Mouse (Mus musculus): ENCODE measurements around the gene Gm49661.

Gm49661 gene

DNA sequence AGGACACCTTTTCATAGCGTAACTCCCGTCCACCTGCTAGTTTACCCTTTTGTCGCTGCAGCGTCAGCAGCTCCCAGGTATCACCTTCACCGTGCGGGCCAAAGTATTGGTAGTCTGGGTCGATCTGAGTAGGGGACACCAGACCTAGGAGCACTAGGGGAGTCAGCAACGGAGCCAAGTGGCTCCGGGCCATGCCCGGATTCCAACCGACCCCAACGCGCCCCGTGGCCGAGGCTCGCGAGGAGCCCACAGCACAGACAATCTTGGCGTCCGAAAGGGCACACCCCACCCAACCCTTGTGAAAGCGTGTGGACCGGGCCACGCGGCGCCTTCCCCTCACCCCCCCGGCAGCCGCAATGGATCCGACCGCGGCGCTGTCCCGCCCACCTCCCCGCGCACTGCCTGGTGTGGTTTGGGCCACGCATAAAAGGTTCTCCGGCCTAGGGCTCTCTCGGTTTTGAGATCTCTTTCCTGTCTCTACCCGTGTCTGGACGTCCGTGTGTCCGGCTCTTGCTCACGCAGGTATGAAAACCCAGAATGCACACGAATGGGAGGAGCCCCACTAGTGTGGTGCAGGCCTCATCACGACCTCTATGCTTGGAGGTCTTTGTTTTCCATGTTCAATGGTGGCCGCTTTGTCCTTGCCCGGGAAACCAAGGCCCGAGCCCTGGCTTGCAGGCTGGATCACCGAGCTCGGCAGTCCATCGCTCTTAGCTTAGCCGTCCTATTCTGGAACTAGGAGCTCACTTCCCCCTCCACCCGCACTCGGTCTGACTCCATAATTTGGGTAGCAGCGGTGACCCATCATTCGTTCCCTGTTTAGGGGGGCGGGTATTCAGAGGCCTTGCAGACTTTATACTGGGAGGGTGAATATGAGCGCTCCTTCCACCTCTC is at the start of gene Gm49661, which contains the start of the genes Prdx2 and Rnaseh2a:
Gene Gm49661, minus strand, starts transcription at position 193 of the 894 bp plus-strand sequence.
Gene Prdx2, plus strand, starts transcription at position 347 of the 894 bp plus-strand sequence.
Gene Rnaseh2a, minus strand, starts transcription at position 527 of the 894 bp plus-strand sequence.
- DNase-seq (ENCODE audit: low read depth) = no peak

DNA sequence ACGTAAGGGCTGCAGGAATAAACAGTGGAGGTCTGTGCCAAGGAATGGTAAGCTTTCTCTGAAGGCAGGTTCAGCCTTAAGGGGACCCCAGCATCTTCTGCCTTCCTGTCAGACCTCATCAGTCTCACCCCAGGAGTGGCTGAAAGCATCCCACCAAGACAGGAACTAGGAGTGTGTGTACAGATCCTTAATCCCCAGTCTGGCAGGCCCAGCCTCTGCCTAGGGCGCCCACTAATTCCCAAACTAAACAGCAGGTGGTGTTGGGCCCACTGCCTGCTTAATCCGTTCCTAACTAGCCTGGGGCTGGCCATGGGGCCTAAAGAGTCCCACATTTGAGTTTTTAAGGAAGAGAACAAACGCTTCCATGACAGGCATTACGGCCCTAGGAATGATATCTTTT is 48.0 kb upstream of the Gm49661 start:
- DNase-seq (ENCODE audit: low read depth) = no peak

DNA sequence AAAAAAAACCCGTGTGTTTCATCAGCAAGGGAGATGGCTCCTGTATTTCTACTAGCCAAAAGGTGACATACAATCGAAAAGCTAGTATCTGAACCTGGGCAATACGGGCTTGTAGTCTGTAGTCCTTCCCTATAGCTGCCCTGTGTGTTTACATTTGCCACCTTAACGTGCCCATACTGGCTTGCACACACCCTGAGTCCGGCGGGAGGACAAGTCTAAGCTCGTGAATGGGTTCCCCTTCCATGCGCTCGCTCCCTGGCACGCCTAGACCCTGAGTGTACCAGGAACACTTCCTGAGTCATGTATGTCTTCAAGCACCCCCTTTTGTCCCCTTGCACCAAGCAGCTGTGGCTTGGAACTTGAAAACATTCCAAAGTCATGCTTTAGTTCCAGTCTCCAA is 47.5 kb upstream of the Gm49661 start:
- no peak for DNase-seq (ENCODE audit: low read depth)

DNA sequence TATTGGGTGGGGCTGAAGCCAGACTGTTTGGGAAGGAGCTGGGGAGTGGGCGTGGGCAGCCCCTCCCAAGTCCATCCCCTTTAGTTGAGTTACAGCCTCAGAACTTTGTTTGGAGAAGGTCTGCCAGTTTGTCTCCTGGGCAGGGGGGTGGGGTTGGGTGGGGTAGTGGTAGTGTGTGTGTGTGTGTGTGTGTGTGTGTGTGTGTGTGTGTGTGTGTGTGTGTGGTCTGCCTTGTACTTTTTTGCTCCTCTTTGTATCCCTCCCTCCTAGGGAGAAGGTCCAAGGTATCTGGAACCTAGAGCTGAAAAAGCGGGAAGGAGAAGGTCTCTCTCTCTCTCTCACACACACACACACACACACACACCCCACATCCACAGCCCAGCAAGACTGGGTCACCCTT is 45.2 kb upstream of the Gm49661 start, which contains the start of gene Best2:
Gene Best2, minus strand, starts transcription at position 101 of the 400 bp plus-strand sequence.
- no peak for DNase-seq (ENCODE audit: low read depth)

DNA sequence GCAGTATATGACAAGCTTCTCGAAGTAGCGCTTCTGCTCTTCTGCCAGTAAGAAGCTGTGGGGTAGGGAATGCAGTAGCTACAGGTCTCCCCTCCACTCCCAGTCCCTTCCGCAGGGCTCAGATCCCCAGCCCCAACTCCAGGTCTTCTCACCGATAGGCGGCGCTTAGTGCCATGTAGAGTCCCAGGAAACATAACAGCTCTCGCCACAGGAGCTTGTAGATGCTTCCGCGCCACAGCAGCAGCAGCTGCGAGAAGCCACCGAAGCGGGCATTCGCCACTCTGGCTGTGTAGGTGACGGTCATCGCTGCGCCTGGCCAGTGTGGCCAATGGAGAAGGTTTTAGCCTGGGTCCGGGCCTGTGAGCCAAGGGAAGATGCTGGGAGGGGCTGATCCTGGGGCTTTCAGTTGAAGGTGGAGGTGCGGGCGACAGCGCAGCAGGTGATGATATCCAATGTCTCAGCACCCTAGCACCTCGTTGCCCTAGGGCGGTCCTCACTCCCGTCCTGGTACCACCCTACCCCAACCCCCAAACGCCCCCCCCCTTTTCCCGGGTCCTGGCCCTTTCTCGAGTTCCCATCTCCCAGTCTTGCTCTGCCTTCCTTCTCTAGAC is 44.1 kb upstream of the Gm49661 start:
- DNase-seq (ENCODE audit: low read depth) = no peak

DNA sequence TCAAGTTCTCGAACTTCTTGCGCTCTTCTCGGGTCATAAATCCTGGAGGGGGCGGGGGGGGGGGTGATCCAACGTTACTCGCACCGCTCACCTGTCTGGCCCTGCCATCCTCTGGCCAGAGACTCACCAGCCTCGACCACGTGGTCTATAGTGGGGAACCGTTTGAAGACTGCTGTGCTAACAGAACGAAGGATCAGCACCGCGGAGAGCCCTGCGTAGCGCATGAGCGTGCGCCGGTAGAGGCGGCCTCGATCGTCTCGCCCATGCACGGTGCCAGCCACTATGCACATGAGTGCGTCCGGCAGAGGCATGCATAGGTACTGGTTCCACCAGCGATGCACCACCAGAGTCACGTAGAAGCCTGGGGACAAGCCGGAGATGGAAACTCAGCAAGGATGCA is 42.0 kb upstream of the Gm49661 start:
- DNase-seq (ENCODE audit: low read depth) = no peak

DNA sequence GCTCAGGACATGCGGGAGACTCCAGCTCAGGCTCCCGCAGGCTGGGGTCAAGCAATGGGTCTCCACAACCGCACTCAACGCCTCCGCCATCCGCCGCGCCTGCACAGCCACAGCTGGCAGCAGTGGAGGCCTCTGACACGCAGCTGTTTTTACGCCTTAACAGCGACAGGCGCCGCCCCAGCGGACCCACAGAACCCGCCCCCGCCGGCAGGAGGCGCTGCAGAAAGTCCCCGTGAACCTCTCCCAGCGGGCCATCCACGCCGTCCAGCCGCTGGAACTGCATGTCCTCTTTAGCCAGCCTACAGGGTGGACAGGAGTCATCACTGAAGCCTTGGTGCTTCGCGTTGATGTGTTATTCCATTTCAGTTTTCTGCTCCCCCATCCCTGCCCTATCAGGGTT is 38.5 kb upstream of the Gm49661 start:
- no peak for DNase-seq (ENCODE audit: low read depth)

DNA sequence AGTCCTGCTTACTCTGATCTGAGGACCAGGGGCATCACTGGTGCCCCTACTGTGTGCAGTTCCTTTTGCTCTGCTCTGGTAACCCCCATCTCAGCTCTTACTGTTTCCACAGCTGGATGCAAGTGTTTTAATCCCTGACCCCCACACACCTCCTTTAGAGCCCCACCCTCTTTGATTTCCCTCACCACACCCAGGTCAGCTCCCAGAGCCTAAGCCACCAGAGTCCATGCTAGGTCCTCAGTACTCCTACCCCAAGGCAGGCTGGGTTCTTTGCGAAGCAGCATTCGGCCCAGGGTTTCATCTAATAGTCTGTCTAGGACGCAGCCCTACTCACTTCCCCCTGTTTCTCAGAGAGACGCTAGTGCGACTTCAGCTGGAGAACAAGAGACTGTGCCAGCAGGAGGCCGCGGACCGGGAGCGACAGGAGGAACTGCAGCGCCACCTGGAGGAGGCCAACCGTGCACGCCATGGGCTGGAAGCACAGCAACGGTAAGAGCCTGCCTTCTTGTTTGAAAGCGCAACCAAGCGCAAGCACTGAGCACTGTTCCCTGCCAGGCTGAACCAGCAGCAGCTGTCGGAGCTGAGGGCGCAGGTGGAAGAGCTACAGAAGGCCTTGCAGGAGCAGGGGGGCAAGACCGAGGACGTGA is 28.5 kb upstream of the Gm49661 start:
- no peak for DNase-seq (ENCODE audit: low read depth)

DNA sequence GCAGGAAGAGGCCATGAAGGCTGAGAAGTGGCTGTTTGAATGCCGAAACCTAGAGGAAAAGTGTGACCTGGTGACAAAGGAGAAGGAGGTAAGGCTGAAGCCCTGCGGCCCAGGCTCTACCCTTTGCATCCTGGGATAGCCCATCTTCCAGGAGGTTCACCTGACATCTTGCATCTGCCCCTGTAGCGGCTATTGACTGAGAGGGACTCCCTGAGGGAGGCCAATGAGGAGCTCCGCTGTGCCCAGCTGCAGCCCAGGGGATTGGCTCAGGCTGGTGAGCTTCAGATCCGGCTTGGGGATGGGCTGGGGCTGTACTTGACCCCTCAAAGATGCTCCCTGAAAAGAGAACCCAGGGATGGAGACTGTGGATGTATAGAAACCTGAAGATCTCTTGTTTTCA is 27.7 kb upstream of the Gm49661 start:
- DNase-seq (ENCODE audit: low read depth) = no peak

DNA sequence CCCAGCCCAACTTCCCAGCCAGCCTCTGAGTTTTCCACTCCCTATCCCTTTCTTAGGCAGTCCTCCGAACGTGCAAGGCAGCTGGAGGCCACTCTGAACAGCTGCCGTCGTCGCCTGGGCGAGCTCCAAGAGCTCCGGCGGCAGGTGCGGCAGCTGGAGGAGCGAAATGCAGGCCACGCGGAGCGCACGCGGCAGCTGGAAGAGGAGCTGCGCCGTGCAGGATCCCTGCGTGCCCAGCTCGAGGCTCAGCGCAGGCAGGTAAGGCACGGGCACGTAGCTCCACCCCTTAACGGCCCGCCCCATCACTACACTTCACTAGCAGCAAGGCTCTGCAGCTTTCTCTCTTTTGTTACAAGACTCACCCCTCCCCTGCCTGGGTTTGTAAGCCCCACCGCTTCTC is 26.4 kb upstream of the Gm49661 start:
- DNase-seq (ENCODE audit: low read depth) = no peak

DNA sequence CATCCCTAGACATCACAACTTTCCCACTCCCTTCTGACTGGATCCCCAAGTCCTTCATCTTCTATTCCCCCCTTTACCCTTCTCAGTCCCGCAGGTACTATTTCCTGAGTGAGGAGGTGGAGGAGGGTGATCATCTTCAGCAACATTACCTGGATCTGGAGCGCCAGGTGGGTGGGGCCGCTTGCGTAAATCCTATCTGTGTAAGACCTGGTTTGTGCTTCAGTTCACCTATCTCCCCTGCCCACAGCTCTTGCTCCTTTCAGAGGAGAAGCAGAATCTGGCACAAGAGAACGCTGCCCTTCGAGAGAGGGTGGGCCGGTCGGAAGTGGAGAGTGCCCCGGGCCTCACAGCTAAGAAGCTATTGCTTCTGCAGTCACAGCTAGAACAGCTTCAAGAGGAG is 25.1 kb upstream of the Gm49661 start:
- DNase-seq (ENCODE audit: low read depth) = no peak

DNA sequence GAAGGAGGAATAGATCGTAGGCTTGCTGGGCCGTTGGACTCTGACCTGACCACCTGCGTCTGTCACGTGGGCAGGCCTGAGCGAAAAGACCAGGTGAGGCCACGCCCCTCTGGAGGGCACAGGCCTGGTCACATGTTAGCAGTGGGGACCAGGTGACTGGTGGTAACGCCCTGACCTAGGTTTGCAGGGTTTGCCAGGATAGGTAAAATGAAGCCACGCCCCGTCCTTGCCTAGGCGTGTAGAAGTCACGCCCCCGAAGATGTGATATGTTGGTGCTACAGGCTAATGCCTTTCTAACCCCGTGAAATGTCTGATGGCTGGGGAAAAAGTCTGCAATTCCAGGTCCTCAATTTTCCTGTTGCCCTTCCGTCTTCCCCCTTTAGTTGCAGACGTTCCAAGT is 21.6 kb upstream of the Gm49661 start:
- no peak for DNase-seq (ENCODE audit: low read depth)

DNA sequence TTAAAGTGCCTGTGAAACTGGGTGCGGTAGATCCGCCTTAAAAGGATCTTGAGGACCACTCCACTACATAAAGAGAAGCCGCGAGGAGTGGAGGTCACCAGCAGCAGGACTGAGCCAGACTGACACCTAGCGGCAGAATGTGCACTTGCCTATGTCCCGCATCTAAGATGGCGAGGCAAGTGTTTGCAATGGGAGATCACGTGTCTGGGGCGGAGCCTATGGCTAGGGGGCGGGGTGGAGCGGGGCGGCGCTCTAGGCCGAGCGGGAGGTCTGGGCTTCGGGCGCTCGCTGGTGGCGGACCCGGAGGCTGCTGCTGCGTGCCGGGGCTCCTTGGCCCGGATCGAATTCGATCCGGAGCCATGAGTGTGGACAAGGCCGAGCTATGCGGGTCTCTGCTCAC is 21.1 kb upstream of the Gm49661 start, which contains the start of gene Hook2:
Gene Hook2, plus strand, starts transcription at position 255 of the 400 bp plus-strand sequence.
- DNase-seq (ENCODE audit: low read depth) = peak; percentile 97

DNA sequence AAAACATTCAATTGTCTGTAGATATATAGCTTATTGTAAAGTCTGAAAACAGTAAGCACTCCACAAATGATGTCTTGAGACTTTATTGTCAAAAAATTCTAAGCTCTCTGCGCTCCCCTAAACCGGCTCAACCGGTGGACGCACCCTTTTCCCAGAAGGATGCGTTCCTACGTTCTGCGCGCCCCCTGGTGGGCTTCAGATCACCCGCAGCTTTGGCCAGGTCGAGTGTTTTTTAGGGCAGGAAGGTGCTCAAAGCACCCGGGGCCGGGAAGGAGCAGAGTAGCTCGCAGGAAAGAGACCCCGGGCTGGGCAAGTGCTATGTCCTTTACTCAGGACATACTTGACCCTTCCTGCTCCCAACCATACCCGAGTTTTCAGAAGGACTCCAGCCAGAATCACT is 20.6 kb upstream of the Gm49661 start:
- DNase-seq (ENCODE audit: low read depth) = no peak

DNA sequence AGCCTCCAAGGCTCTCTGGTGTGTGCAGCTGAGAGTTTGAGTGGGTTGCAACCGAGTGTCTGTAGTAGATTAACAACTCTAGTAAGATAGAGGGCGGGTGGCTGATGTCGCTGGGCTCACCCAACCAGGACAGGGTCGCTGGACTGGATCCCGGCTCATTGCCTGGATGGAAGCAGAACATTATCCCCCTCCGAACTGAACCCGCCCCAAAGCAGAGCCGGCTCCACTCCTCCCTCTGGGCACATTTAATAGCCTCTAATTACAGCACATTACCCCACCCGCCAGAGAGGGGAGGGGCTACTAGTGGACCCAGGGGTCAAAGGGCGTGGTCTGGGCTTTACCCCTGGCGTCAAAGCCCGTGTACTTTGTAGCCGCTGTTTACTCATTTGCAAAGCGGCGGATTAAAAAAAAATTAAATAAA is 20.1 kb upstream of the Gm49661 start:
- DNase-seq (ENCODE audit: low read depth) = no peak

DNA sequence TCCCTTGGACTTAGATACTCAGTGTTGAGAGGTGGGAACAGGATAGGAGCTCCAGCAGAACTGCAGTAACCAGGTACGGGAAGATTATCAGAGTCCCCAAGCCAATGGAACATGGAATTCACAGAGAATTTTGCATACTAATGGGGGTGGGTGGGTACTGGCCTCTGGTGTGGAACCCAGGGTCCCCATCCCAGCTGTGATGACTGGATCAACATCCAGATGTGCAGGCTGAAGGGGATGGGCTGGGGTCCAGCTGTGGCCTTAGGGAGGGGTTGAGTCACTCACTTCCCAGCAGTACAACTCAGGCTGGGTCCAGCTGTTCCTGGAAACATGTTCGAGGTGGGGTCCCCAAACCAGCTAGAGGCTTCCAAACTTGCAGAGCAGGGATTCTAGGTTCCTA is 18.7 kb upstream of the Gm49661 start:
- DNase-seq (ENCODE audit: low read depth) = no peak

DNA sequence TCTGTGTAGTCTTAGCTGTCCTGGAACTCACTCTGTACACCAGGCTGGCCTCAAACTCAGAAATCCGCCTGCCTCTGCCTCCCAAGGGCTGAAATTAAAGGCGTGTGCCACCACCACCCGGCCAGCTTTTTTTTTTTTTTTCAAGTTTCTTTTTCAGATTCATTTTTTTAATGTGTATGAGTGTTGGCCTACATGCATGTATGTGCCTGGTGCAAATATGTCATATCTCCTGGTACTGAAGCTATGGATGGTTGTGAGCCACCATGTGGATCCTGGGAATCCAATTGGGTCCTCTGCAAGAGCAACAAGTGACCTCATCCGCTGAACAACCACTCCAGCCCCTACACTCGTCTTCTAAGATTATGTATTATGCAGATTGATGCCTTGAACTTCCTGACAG is 18.2 kb upstream of the Gm49661 start:
- DNase-seq (ENCODE audit: low read depth) = no peak

DNA sequence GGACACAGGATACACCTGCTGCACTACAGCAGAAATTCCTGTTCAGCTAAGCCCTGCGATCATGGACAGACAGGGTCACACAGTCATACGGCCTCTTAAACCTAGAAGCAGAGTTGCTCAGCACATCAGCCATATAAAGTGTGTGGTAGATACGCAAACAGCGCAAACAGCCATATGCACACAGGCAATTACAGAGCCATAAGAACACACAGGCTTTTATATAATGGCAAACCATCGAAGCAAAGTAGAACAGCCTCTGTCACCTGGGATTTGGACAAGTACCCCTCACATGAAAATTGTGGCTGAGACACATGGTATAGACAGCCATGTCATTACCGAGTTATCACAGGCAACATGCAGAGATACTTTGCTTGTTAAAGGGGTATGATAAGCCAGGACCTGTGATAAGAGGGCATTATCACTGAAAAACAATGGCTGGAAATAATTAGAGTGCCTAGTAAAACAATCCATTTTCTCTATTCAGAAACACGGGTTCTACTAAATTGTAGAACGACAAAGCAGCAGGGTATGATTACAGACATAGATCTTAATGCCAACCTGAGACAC is 17.2 kb upstream of the Gm49661 start:
- DNase-seq (ENCODE audit: low read depth) = no peak

DNA sequence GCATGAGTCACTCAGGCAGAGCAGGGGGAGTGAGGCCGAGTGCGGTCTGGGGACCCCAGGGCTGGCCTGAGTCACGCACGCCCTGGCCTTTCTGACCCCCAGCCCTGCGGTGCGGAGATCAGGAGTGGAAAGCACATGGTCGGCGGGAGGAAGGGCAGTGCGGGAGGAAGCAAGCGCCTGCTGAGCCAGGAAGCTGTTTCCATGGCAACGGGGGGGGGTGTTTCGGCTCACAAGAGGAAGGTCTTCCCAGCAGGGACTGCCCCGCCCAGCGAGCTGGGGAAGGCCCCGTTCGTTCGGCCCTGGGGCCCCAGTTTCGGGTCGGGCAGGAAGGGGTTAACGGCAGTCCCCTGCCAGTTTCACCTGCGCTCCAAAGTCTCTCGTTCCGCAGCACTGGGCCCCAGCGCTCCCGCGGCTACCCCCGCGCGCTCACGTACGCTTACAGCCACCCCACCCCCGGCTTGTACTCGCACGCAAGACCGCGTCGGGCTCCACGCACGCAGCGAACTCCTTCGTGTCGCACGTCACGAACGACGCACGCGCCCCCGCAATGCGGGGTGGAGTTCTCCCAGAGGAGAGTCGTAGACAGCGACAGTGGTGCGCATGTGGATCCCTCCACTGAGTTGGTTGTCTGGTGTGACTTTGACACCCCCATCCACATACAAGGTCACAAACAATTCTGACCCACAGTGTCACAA is 16.6 kb upstream of the Gm49661 start:
- no peak for DNase-seq (ENCODE audit: low read depth)

DNA sequence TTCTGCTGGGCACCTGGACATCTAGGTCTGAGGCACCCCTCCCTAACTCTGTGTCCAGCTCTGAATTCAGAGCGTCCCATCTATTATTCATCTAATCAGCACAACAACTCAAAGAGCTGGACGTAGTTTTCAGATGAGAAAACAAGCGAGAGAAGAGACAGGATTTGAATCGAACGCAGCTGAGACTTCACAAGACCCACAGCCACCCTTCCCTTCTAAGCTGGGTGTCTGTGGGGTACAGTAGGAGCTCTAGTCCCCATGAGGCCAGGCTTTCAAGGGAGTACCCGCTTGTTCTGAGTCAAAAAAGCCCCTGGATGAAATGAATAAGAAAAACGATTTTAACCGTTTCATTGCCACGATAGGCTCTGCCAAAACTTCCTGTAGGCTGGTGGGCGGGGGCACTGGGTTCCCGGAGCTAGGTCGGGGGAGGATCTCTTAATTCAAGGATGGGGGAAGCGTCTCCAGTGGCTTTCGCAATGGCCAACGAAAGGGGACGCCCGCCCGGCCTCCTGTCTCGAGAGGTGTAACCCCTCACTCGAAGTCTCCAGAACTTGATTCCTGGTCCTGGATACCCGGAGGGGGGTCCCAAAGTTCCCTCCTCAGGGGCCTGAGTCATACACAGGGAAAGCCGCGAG is 15.9 kb upstream of the Gm49661 start:
- DNase-seq (ENCODE audit: low read depth) = no peak
